Mouse (Mus musculus) liver, embryonic 12.5 days (tissue): ENCODE measurements around the gene Pole3. TPM values are rescaled to one million over a fixed set of nuclear protein-coding genes. Genes with fewer than 3 reads are reported as not detected.
"Not testable (repeated sequence)": the region's sequence is repeated elsewhere in the genome, so short reads cannot be mapped to it uniquely, and the experiment has no call there.

ENCODE experiments used
- ATAC-seq: fragments of 200-750 bp; cut with Nextera tagmentation; 2 replicates; pipeline ENCODE4 v1.8.0; 2017; ENCODE audit warnings: moderate number of reproducible peaks, mild to moderate bottlenecking, moderate library complexity
- H3K27ac ChIP-seq: fragments of 300-500 bp; sonication (generic); 2 replicates; pipeline ENCODE4 v1.5.1; 2016; ENCODE audit warnings: mild to moderate bottlenecking
- H3K27me3 ChIP-seq: fragments of 300-500 bp; sonication (generic); replicated peaks from 2 replicates; pipeline ENCODE4 v1.6.1; 2016; ENCODE audit warnings: mild to moderate bottlenecking, moderate library complexity
- H3K36me3 ChIP-seq: fragments of 300-500 bp; sonication (generic); 2 replicates; pipeline ENCODE4 v1.6.1; 2016; ENCODE audit warnings: mild to moderate bottlenecking, moderate library complexity
- H3K4me1 ChIP-seq: fragments of 300-500 bp; sonication (generic); 2 replicates; pipeline ENCODE4 v1.6.1; 2016
- H3K4me2 ChIP-seq: fragments of 300-500 bp; sonication (generic); 2 replicates; pipeline ENCODE4 v1.6.1; 2016; ENCODE audit warnings: mild to moderate bottlenecking, moderate library complexity
- H3K4me3 ChIP-seq: fragments of 300-500 bp; sonication (generic); 2 replicates; pipeline ENCODE4 v1.5.1; 2016; ENCODE audit warnings: mild to moderate bottlenecking, moderate library complexity
- H3K9ac ChIP-seq: fragments of 300-500 bp; sonication (generic); 2 replicates; pipeline ENCODE4 v1.6.1; 2016; ENCODE audit warnings: mild to moderate bottlenecking, moderate library complexity
- H3K9me3 ChIP-seq: fragments of 300-500 bp; sonication (generic); replicated peaks from 2 replicates; pipeline ENCODE4 v1.6.1; 2016; ENCODE audit warnings: mild to moderate bottlenecking, moderate library complexity
- WGBS: fragments of 180-500 bp; shearing (Covaris S2); methylation state at CpG from one replicate; pipeline ENCODE4 v1.1.7; 2016; ENCODE audit not compliant: insufficient replicate concordance; 5-methylcytosine and 5-hydroxymethylcytosine counted together
- polyA plus RNA-seq: library from polyadenylated mRNA; unstranded; fragments of >200 nt; fragmentation: Nextera tagmentation; extraction: Ambion mirVana; gene quantifications from 2 replicates; pipeline ENCODE4 v1.2.1, GENCODE M21; 2016

Gene Pole3
- polyA plus RNA-seq, 1 experiment from 2014 or later: 84.1 TPM

DNA sequence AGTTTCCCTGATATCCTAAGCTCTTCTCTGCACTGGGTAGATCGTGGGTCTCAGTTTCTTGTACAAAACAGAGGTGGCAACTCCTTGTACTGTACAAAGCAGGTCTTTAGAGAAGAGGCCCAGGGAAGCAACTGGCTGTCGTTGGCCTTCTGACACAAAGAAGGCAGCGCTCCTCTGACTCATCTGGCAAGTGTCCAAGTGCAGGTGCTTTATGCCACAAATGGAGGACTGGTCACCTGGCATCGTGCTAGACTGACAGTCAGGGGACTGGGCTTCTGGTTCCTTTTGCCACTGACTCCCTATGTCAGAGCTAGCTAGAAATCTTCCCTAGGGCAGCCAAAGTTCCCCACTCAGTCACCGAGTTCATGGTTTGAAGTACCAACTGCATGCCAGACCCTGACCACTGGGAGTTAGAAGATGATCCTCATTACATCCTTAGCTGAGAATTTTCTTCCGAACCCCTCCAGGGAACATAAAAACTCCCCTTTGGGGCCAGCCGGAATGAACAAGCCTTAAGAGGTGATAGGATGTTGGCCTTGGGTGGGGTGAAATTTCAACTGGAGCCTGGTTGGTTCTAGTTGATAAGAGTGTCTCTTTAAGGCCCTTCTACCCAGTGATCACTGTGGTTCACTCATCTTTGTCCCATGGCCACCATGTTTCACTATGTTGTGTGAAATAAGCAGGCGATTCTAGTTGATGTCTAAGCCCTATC is 39.3 kb downstream of the Pole3 start:
- H3K27me3 ChIP-seq: peaks cover 21% of the 10 kb centered on the region
- peak overlapping the region; percentile 29 for H3K4me2 ChIP-seq
- 65% methylated on average over 8 of the region's 8 CpGs for WGBS
- no peak overlapping the region for H3K4me3 ChIP-seq
- H3K9ac ChIP-seq: peak overlapping the region; percentile 39; the same call in 1 of the 2 replicates
- ATAC-seq: peak; percentile 88
- no peaks in the 10 kb centered on the region for H3K36me3 ChIP-seq
- H3K4me1 ChIP-seq: peaks cover 33% of the 10 kb centered on the region
- H3K9me3 ChIP-seq: no peaks in the 10 kb centered on the region
- H3K27ac ChIP-seq: peak overlapping the region; percentile 61

DNA sequence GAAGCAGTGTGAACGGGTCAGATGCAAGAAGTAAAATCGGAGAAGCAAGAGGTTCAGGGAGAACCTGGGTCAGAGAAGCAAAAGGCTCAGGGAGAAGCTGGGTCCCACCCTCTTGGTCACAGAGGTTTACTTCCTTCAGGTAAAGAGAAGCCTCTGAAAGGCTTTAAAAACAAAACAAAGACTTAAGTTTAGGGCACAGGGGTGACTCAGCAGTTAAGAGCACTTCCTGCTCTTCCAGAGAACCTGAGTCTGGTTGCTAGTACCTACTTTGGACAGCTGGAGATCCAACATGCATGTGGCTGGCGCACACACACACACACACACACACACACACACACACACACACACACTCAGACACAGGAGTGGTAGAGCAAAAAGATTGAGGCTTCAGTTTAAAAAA is 39.9 kb downstream of the Pole3 start:
- no peak for ATAC-seq
- Histone ChIP-seq H3K9me3 (no peaks in the 10 kb centered on the region), H3K36me3 (no peaks in the 10 kb centered on the region), H3K4me1 (peaks cover 38% of the 10 kb centered on the region), H3K4me3 (no peak overlapping the region), H3K9ac (no peak overlapping the region), H3K27ac (peak overlapping the region; percentile 61), H3K27me3 (peaks cover 28% of the 10 kb centered on the region), H3K4me2 (no peak overlapping the region)
- 63% methylated on average over 3 of the region's 3 CpGs for WGBS

DNA sequence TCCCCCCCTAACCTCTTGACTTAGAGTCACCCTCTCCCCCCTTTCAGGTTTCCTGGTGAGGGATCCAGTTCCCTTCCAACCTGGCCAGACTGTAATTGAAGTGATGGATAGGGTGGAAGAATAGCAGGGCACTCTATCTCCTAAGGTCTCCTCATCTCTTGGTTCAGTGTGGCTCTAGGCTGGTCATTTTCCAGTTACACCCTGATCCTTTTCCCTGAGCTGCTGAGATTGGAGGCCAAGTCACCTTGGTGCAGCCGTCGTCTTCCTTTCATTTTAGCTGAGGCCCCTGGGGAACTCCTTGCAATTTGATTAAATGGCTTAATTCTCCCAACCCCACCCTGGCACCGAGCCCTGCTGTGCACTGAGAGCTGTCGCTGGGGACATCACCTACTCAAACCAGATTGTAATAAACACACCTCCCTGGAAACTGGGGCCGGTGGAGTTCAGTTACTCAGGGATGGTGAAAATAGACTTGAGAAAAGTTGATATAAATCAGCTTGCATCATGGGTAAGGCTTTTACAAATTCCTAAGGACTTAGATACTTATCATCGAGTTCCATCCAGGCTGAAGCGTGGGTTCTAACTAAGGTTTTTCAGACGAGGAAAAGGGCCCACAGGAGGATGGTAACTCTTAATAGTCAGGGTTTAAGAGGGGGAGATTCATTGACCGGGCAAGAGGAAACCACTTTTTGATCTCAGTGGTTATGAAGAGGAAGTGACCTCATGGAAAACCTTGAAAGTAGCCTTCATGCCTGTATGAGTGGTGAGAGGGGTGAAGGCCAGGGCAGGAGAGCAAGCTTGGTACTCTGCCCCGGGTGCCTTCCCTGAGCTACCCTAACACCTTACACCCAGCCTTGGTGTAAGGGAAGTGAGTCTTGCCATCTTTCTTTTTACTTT is 43.9 kb downstream of the Pole3 start:
- H3K9ac ChIP-seq: no peak overlapping the region
- H3K27ac ChIP-seq: no peak overlapping the region
- ATAC-seq: 0 out of 2 replicates have a peak, but pooled peaks have one; percentile 7
- peaks cover 31% of the 10 kb centered on the region for H3K4me1 ChIP-seq
- no peaks in the 10 kb centered on the region for H3K36me3 ChIP-seq
- H3K9me3 ChIP-seq: no peaks in the 10 kb centered on the region
- WGBS: 31% methylated on average over 10 of the region's 10 CpGs
- H3K27me3 ChIP-seq: peaks cover 48% of the 10 kb centered on the region
- H3K4me2 ChIP-seq: no peak overlapping the region; the same call in 1 of the 2 replicates
- no peak overlapping the region for H3K4me3 ChIP-seq

DNA sequence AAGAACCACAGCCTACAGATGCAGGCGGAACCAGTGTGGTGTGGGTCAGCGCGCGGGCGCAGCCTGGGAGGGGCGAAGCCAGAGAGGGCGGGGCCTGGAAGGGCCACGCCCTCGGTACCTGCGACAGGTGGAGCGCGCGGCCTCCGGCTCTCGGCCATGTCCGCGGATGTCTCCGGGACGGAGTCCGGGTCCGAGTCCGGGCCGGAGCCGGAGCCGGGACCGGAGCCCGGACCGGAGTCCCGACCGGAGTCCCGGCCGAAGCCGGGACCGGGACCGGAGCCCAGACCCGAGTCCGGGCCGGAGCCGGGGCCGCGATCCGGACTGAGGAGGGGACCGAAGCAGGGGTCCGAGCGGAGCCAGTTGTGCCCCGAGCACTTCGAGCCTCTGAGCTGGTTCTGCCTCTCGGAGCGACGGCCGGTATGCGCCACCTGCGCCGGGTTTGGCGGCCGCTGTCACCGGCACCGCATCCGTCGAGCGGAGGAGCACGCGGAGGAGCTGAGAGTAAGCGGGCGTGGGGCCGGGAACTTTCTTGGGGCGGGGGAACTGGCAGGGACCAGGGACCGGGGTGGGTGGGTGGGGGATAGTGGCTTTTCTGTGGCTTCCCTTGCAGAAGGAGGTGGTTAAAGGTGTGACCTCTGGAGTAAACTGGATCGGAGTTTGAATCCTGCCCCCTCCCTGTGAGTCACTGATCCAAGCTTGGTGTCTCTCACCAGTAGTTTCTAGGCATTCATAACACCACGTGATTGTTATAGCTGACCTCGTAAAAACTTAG is 44.7 kb downstream of the Pole3 start, which contains the start of gene Bspry:
Gene Bspry (plus strand): TSS at position 117 of the 772 bp plus-strand sequence.
- peak within 1 kb of the TSS; percentile 43; the same call in 1 of the 2 replicates for H3K9ac ChIP-seq
- peaks cover 23% of the 10 kb centered on the region for H3K4me1 ChIP-seq
- no peaks in the 10 kb centered on the region for H3K9me3 ChIP-seq
- 2% methylated on average over 71 of the region's 71 CpGs for WGBS
- peak within 1 kb of the TSS; percentile 55 for H3K4me3 ChIP-seq
- peak; percentile 70 for ATAC-seq
- H3K27ac ChIP-seq: no peak within 1 kb of the TSS
- peak within 1 kb of the TSS; percentile 86 for H3K4me2 ChIP-seq
- no peaks in the 10 kb centered on the region for H3K36me3 ChIP-seq
- peaks cover 48% of the 10 kb centered on the region for H3K27me3 ChIP-seq

DNA sequence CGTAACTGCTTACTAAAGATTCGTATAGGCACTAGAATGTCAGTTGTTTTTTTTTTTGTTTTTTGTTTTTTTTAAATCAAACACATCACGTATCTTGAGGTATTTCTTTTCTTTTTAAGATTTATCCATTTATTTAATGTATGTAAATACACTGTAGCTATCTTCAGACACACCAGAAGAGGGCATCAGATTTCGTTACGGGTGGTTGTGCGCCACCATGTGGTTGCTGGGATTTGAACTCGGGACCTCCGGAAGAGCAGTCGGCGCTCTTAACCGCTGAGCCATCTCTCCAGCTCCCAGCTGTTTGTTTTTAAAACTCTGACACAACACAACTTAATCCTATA is 45.3 kb downstream of the Pole3 start:
- WGBS: 12% methylated on average over 11 of the region's 11 CpGs
- Histone ChIP-seq H3K4me3 (peak overlapping the region; percentile 55), H3K27me3 (peaks cover 48% of the 10 kb centered on the region), H3K4me1 (peaks cover 17% of the 10 kb centered on the region), H3K4me2 (peak overlapping the region; percentile 86), H3K9ac (0 out of 2 replicates have a peak overlapping the region, but pooled peaks have one; percentile 43)
- not testable (repeated sequence) for H3K27ac ChIP-seq, H3K36me3 ChIP-seq, H3K9me3 ChIP-seq
- ATAC-seq: 0 out of 2 replicates have a peak, but pooled peaks have one; percentile 8

DNA sequence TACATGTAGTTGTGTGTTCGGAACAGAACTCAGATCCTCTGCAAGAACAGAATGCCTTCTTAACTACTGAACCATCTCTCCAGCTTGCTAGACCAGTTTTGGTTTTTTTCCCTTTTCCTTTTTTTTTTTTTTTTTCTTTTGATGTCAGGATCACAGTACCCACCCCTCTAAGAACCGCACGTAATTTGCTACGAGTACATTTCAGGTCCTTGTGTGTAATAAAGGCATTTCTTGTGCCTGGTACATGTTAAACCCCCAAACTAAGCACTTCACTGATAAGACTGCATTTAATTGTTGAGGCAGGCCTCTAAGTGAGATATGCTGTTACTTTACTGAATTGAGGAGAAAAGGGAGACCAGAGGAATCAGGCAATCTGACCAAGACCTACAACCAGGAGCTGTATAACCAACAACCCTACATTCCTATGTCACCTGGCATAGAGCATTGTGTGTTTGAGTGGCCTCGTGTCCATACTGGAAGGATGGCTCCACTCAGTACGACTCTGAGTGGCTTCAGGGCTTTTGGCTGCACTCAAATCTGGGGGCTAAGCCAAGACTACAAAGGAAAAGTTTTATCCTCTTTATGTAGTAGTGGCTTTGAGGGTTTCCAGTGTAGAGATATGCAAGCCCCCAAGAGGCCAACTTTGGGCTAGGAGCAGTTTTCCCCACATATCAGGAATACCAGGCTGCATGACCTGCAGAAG is 47.2 kb downstream of the Pole3 start:
- peaks cover 48% of the 10 kb centered on the region for H3K27me3 ChIP-seq
- ATAC-seq: no peak
- no peaks in the 10 kb centered on the region for H3K9me3 ChIP-seq
- H3K4me2 ChIP-seq: no peak overlapping the region
- no peak overlapping the region for H3K4me3 ChIP-seq
- no peak overlapping the region for H3K9ac ChIP-seq
- no peak overlapping the region for H3K27ac ChIP-seq
- no peaks in the 10 kb centered on the region for H3K36me3 ChIP-seq
- H3K4me1 ChIP-seq: peaks cover 23% of the 10 kb centered on the region
- WGBS: 67% methylated on average over 6 of the region's 6 CpGs

DNA sequence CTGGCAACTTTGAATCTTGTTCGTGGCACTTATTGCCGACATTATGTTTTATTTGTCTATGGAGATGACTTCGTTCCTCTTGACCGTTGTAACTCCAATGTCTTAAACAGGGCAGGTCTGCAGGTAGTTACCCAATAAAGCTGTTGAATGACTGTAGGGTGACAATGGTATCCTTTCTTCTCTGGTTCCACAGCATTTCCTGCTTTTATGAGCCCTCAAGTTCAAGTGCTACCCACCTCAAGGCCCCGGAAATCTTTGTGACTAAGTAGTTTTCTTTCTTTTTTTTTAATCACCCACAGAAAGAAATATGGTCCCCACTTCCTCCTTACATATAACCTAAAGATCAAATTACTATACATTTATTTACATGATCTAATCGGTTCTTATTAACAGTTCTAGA is 49.1 kb downstream of the Pole3 start:
- H3K4me1 ChIP-seq: peaks cover 23% of the 10 kb centered on the region
- WGBS: 72% methylated on average over 6 of the region's 6 CpGs
- H3K27me3 ChIP-seq: peaks cover 29% of the 10 kb centered on the region
- H3K9me3 ChIP-seq: no peaks in the 10 kb centered on the region
- no peak overlapping the region for H3K4me3 ChIP-seq
- H3K27ac ChIP-seq: no peak overlapping the region
- no peaks in the 10 kb centered on the region for H3K36me3 ChIP-seq
- ATAC-seq: no peak
- no peak overlapping the region for H3K4me2 ChIP-seq
- no peak overlapping the region for H3K9ac ChIP-seq

DNA sequence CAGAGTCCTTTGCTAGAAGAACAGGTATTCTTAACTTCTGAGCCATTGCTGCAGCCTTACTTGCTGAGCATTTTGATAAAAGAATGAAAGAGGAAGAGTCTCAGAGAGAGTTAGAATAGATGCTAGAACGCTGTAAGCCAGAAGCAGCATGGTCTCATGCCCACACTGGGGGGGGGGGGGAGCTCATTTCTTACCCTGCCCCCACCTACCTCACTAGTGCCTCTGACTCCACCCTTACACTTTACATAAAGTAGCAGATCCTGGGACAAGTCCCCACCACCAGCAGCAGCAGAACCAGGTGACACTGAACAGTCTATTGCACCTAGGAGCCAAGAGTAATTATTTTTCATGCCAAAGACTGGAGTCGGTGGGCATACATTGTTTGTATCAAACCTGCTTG is 49.7 kb downstream of the Pole3 start:
- Histone ChIP-seq H3K27me3 (peaks cover 22% of the 10 kb centered on the region), H3K4me1 (peaks cover 26% of the 10 kb centered on the region), H3K36me3 (no peaks in the 10 kb centered on the region), H3K27ac (no peak overlapping the region), H3K4me3 (no peak overlapping the region), H3K9me3 (no peaks in the 10 kb centered on the region), H3K4me2 (no peak overlapping the region), H3K9ac (no peak overlapping the region)
- WGBS: 76% methylated on average over 2 of the region's 2 CpGs
- ATAC-seq: no peak

Other genes starting within 250 kb of the Pole3 start
- 18.6 and 21.1 TPM in 2 replicates for gene Fkbp15, start 164.5 kb downstream of the Pole3 start, polyA plus RNA-seq
- gene Slc31a1, start 164.3 kb downstream of the Pole3 start, polyA plus RNA-seq: 45.8 and 45.9 TPM in 2 replicates
- 94.4 and 95.5 TPM in 2 replicates for gene Cdc26, start 116.4 kb downstream of the Pole3 start, polyA plus RNA-seq
- 18.5 and 18.8 TPM in 2 replicates for gene Prpf4, start 116.3 kb downstream of the Pole3 start, polyA plus RNA-seq
- not detected in 2 replicates for gene Rnf183, start 89.8 kb downstream of the Pole3 start, polyA plus RNA-seq
- gene Wdr31, start 54.2 kb downstream of the Pole3 start, polyA plus RNA-seq: 2.4 and 2.6 TPM in 2 replicates
- gene Bspry, start 45.0 kb downstream of the Pole3 start, polyA plus RNA-seq: 0.24 and 0.27 TPM in 2 replicates
- 4.3 and 4.6 TPM in 2 replicates for gene Hdhd3, start 21.6 kb downstream of the Pole3 start, polyA plus RNA-seq
- gene Alad, start 5.2 kb downstream of the Pole3 start, polyA plus RNA-seq: 626 and 633 TPM in 2 replicates
- gene 4933430I17Rik, start 301 bp upstream of the Pole3 start, polyA plus RNA-seq: 0.12 and 0.21 TPM in 2 replicates
- gene Rgs3, start 34.8 kb upstream of the Pole3 start, polyA plus RNA-seq: 8.1 and 9.0 TPM in 2 replicates